Mouse (Mus musculus) liver, postnatal 0 days (tissue): ENCODE data around the gene Mrtfb.

Source experiments
- CTCF ChIP-seq: sonication (generic); IDR thresholded peaks from 2 replicates; pipeline ENCODE4 v1.5.1; 2016; ENCODE audit warnings: antibody characterized with exemption, low read depth
- EP300 ChIP-seq: IDR thresholded peaks from 2 replicates; pipeline ENCODE4 v1.6.1; 2016; ENCODE audit warnings: antibody characterized with exemption, low read depth, mild to moderate bottlenecking

DNA sequence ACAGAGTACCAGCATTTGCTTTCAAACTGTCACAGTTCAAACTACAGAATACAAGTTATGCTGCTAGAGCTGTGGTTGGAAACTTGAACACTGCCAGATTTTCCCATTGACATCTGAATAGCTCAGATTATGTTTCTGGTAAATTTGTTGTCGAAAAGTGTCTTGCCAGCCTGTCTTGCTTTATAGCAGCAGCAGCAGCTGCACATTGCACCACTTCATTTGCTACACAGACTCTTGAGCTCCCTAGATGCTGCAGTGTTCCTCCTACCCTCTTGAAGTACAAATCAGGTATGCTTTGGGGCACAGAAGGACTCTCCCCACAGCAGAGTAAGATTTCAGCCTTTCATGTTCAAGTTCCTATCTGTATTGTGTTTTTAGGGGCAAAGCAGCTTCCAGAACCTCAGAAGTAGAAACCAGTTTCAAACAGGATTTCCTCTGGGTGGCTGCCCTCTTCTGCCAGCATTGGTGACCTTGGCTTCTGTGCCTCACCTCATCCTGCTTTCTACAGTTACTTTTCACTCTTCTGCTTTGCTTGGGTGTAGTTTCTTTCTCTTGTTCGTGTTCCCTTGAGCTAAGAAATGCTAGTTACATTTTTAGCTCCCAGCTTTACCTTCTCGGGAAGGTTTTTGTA is 49.9 kb downstream of the Mrtfb start:
- TF ChIP-seq CTCF (no peak), EP300 (no peak)
